Mouse (Mus musculus) ovary, adult 2 months (tissue): ENCODE results near the gene Tex12. TPM values are rescaled to one million over a fixed set of nuclear protein-coding genes. Genes with fewer than 3 reads are reported as not detected.

ENCODE experiments used
- polyA plus RNA-seq: library from polyadenylated mRNA; depleted of rRNA; stranded (reverse); fragments of >200 nt; gene quantifications from 2 replicates; pipeline ENCODE4 v1.2.3, GENCODE M21; 2012; rRNA removed

Gene Tex12
- polyA plus RNA-seq: not detected in 2 replicates

GRCm38 (mm10) chr9:50561145-50561917 is at the start of gene Tex12:
Gene Tex12, minus strand, starts transcription at chr9:50561325.

GRCm38 (mm10) chr9:50603189-50603997 is 42.3 kb upstream of the Tex12 start, which contains the start of the genes Sdhd and Timm8b:
Gene Sdhd, minus strand, starts transcription at chr9:50603812.
Gene Timm8b, plus strand, starts transcription at chr9:50603910.

GRCm38 (mm10) chr9:50555094-50555446 is 6.1 kb downstream of the Tex12 start, which contains the start of gene Bco2:
Gene Bco2, minus strand, starts transcription at chr9:50555181.

GRCm38 (mm10) chr9:50554241-50555093 is 6.7 kb downstream of the Tex12 start, which contains the start of gene Il18:
Gene Il18, plus strand, starts transcription at chr9:50554827.

GRCm38 (mm10) chr9:50528293-50528892 is 32.7 kb downstream of the Tex12 start, which contains the start of gene Pts:
Gene Pts, minus strand, starts transcription at chr9:50528724.

Other genes with a start within 250 kb of the Tex12 start
- 18.5 and 56.3 TPM in 2 replicates for gene Rpl10-ps3, start 216.4 kb downstream of the Tex12 start, polyA plus RNA-seq
- gene Plet1, start 66.8 kb downstream of the Tex12 start, polyA plus RNA-seq: 317 and 452 TPM in 2 replicates
- 42.0 and 50.7 TPM in 2 replicates for gene Pts, start 32.6 kb downstream of the Tex12 start, polyA plus RNA-seq
- gene Il18, start 6.5 kb downstream of the Tex12 start, polyA plus RNA-seq: 3.3 and 5.7 TPM in 2 replicates
- 0.60 and 0.83 TPM in 2 replicates for gene Bco2, start 6.1 kb downstream of the Tex12 start, polyA plus RNA-seq
- 151 and 180 TPM in 2 replicates for gene Sdhd, start 42.5 kb upstream of the Tex12 start, polyA plus RNA-seq
- gene Timm8b, start 42.6 kb upstream of the Tex12 start, polyA plus RNA-seq: 96.7 and 132 TPM in 2 replicates
- 2.1 and 4.0 TPM in 2 replicates for gene Pih1d2, start 56.0 kb upstream of the Tex12 start, polyA plus RNA-seq
- 4.7 and 6.4 TPM in 2 replicates for gene Nkapd1, start 56.1 kb upstream of the Tex12 start, polyA plus RNA-seq
- 16.3 and 27.9 TPM in 2 replicates for gene Dlat, start 98.5 kb upstream of the Tex12 start, polyA plus RNA-seq
- 6.7 and 7.7 TPM in 2 replicates for gene Dixdc1, start 178.2 kb upstream of the Tex12 start, polyA plus RNA-seq
- gene 2310030G06Rik, start 185.2 kb upstream of the Tex12 start, polyA plus RNA-seq: 6.0 and 6.2 TPM in 2 replicates
- gene Cryab, start 190.0 kb upstream of the Tex12 start, polyA plus RNA-seq: 67.2 and 114 TPM in 2 replicates
- gene Hspb2, start 191.0 kb upstream of the Tex12 start, polyA plus RNA-seq: 32.9 and 41.2 TPM in 2 replicates
- 3.2 and 3.9 TPM in 2 replicates for gene Fdxacb1, start 206.9 kb upstream of the Tex12 start, polyA plus RNA-seq
- 27.7 and 30.8 TPM in 2 replicates for gene Alg9, start 213.7 kb upstream of the Tex12 start, polyA plus RNA-seq
- gene 1110032A03Rik, start 214.2 kb upstream of the Tex12 start, polyA plus RNA-seq: 27.7 and 46.9 TPM in 2 replicates